Mouse (Mus musculus): ENCODE data around the gene Ncoa7.

GRCm38 (mm10) chr10:30775568-30775967 lies 27.6 kb downstream of the Ncoa7 start:
- TF ChIP-seq CTCF (conservative IDR thresholded peaks at IDR 0.05; ENCODE audit: insufficient read depth, insufficient read length, low read depth, low read length): no peak
- TF ChIP-seq POLR2A (IDR thresholded peaks at IDR 0.05; ENCODE audit: low read depth, low read length): no peak
